Mouse (Mus musculus) C2C12 (cell line): Measurements from ENCODE around the gene Stip1.

Experiments
- CTCF ChIP-seq: IDR thresholded peaks from one replicate; pipeline ENCODE4 v1.5.1; 2011; ENCODE audit not compliant: control insufficient read depth, insufficient read depth, insufficient read length
- FOSL1 ChIP-seq: IDR thresholded peaks from one replicate; pipeline ENCODE4 v1.8.0; 2011; ENCODE audit warnings: mild to moderate bottlenecking, low read length; ENCODE audit not compliant: poor library complexity, insufficient read depth, severe bottlenecking
- MAX ChIP-seq: IDR thresholded peaks from one replicate; pipeline ENCODE4 v1.6.1; 2011; ENCODE audit warnings: mild to moderate bottlenecking, control low read depth
- MYOG ChIP-seq: IDR thresholded peaks from one replicate; pipeline ENCODE4 v1.6.1; 2011; ENCODE audit not compliant: control insufficient read depth, insufficient read length; ENCODE audit errors: extremely low read depth

DNA sequence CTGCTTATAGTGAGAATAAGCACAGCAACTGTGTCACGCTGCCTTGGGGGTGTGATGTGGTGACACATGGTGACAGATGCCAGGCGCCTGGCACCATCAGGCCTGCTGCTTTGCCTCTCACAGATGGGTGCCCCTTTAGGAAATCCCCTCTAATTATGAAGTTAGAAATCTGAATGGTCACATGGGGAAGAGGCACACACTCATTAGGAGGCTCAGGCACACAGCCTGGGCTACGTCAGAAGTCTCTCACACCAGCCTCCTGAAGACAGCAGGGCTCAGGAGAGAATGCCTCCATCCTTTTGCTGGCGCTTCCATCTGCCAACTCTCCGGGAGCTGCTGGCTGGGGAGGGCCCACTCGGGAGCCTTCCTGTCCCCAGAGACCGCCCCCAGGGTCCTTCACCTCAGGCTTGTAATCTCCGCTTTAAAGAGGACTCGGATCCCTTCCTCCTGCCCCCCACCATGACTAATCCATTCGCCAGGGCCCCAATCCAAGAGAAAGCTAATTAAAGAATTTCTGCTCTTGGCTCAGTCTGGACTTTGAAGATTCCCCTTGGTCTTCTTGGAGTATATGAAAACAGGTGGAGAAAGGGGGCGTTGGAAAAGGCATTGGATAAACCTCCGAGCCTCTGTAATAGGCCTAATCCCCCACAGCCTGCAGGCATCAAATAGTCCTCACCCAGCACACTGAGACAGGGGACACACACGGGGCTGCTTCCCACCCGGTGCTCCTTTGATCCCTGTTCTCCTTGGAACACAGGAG lies 43.4 kb upstream of the Stip1 start:
- no peak for TF ChIP-seq CTCF
- TF ChIP-seq MAX, result no peak
- TF ChIP-seq FOSL1, result no peak
- TF ChIP-seq MYOG, result no peak
